Mouse (Mus musculus): Measurements from ENCODE around the gene Akap13. TPM values are rescaled to one million over a fixed set of nuclear protein-coding genes. Genes with fewer than 3 reads are reported as not detected.
A peak's percentile ranks its signal among the peaks of the same experiment; 100 is the strongest.

Akap13 gene
- polyA plus RNA-seq, 1 experiment from 2014 or later: 66.3 TPM

DNA sequence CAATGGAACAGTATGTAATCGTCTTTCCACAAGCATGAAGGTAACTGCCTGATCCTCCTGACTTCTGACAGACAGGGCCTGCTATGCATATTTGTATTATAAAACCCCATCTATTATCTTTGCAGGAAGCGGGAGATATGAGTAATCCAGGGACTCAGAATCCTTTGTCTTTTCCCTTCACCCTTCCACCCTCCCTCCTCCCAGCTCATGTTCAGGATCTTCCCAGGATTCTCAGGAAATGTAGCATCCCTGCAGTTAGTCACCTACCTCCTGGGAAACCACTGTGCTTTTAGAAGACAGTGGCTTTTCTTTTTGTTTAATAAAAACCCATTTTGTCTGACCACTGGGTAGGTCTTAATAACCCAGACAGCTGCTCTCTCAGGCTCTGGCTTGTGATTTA is 256.1 kb downstream of the Akap13 start:
- H3K36me3 ChIP-seq (ENCODE audit: inconsistent target): peaks cover 18% of the 10 kb centered on the region
- 93% methylated on average over 2 of the region's 2 CpGs for WGBS (ENCODE audit: missing documents)
- peaks cover 97% of the 10 kb centered on the region for H3K79me2 ChIP-seq (ENCODE audit: inconsistent target)
- no peak overlapping the region for H3K27ac ChIP-seq
- H3K4me3 ChIP-seq (ENCODE audit: inconsistent target): no peak overlapping the region

GRCm38 (mm10) chr7:75712808-75713207 is 257.5 kb downstream of the Akap13 start:
- H3K36me3 ChIP-seq (ENCODE audit: inconsistent target): peaks cover 5% of the 10 kb centered on the region; the same call in 1 of the 2 replicates
- H3K4me3 ChIP-seq (ENCODE audit: inconsistent target): no peak overlapping the region
- no peak overlapping the region for H3K27ac ChIP-seq
- WGBS (ENCODE audit: missing documents): 83% methylated on average over 2 of the region's 2 CpGs
- peaks cover 97% of the 10 kb centered on the region for H3K79me2 ChIP-seq (ENCODE audit: inconsistent target)

- WGBS (ENCODE audit: missing documents): 93% methylated on average over 5 of the region's 5 CpGs
- Histone ChIP-seq H3K27ac (no peak overlapping the region), H3K79me2 (ENCODE audit: inconsistent target) (peaks cover 91% of the 10 kb centered on the region), H3K36me3 (ENCODE audit: inconsistent target) (peaks cover 12% of the 10 kb centered on the region), H3K4me3 (ENCODE audit: inconsistent target) (no peak overlapping the region)
These were observed 258.6 kb downstream of the Akap13 start for GRCm38 (mm10) chr7:75713959-75714358.

- WGBS (ENCODE audit: missing documents): 89% methylated on average over 4 of the region's 4 CpGs
- no peak overlapping the region for H3K4me3 ChIP-seq (ENCODE audit: inconsistent target)
- H3K36me3 ChIP-seq (ENCODE audit: inconsistent target): peaks cover 16% of the 10 kb centered on the region
- peaks cover 84% of the 10 kb centered on the region for H3K79me2 ChIP-seq (ENCODE audit: inconsistent target)
- no peak overlapping the region for H3K27ac ChIP-seq
These were observed 259.7 kb downstream of the Akap13 start for GRCm38 (mm10) chr7:75715026-75715425.

DNA sequence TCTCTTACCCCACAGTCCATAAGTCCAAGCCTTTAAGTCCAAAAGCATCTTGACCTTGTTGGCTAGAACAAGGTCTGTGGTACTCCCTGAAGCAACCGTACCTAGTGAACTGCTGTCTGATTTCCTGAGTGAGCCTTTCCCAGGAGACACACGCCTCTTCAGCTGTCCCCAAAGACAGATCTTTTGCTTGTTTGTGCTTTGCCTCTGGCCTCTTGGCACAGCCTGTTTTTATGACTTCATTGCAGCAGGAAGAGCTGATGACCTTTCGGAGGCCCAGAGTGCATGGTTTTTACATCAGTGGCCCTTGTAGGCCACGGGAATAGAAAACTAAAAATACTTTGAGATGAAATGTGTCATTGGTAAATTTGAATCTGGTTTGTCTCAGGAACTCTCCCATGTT is 260.6 kb downstream of the Akap13 start:
- 67% methylated on average over 4 of the region's 4 CpGs for WGBS (ENCODE audit: missing documents)
- Histone ChIP-seq H3K36me3 (ENCODE audit: inconsistent target) (peaks cover 21% of the 10 kb centered on the region), H3K27ac (peak overlapping the region; percentile 12; the same call in 1 of the 2 replicates), H3K79me2 (ENCODE audit: inconsistent target) (peaks cover 74% of the 10 kb centered on the region), H3K4me3 (ENCODE audit: inconsistent target) (no peak overlapping the region)

DNA sequence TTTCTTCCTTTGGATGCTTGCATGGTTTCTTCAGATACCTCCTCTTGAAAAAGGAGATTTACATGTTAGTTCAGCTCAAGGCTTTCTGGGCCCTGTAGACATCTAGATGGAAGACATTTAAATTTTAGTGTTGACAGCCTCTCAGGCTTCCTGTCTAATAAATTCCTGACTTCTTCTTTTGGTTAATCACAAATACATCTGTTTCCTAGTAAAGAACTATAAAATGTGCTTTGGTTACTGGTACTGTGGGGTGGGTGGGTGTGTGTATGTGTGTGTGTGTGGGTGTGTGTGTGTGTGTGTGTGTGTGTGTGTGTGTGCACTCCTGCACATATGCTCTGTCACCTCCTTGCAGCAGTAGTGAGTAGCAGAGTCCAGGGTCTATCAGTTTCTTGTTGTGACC is 262.0 kb downstream of the Akap13 start:
- Histone ChIP-seq H3K36me3 (ENCODE audit: inconsistent target) (peaks cover 25% of the 10 kb centered on the region), H3K27ac (no peak overlapping the region), H3K79me2 (ENCODE audit: inconsistent target) (peaks cover 60% of the 10 kb centered on the region), H3K4me3 (ENCODE audit: inconsistent target) (no peak overlapping the region)

- WGBS (ENCODE audit: missing documents): 95% methylated on average over 4 of the region's 4 CpGs
- Histone ChIP-seq H3K27ac (no peak overlapping the region), H3K36me3 (ENCODE audit: inconsistent target) (peaks cover 55% of the 10 kb centered on the region)
These were observed 266.0 kb downstream of the Akap13 start for GRCm38 (mm10) chr7:75721302-75721701.

GRCm38 (mm10) chr7:75724012-75724411 is 268.7 kb downstream of the Akap13 start:
- no peaks in the 10 kb centered on the region; the same call in 1 of the 2 replicates for H3K79me2 ChIP-seq (ENCODE audit: inconsistent target)
- no peak overlapping the region for H3K27ac ChIP-seq
- 62% methylated on average over 1 of the region's 1 CpGs for WGBS (ENCODE audit: missing documents)
- H3K36me3 ChIP-seq (ENCODE audit: inconsistent target): peaks cover 74% of the 10 kb centered on the region
- no peak overlapping the region for H3K4me3 ChIP-seq (ENCODE audit: inconsistent target)

More at GRCm38 (mm10) chr7:75721302-75721701, 266.0 kb downstream of the Akap13 start:
- H3K79me2 ChIP-seq (ENCODE audit: inconsistent target): peaks cover 21% of the 10 kb centered on the region
- H3K4me3 ChIP-seq (ENCODE audit: inconsistent target): no peak overlapping the region

- WGBS (ENCODE audit: missing documents): 11% methylated on average over 6 of the region's 6 CpGs
- peaks cover 84% of the 10 kb centered on the region for H3K36me3 ChIP-seq (ENCODE audit: inconsistent target)
- H3K79me2 ChIP-seq (ENCODE audit: inconsistent target): no peaks in the 10 kb centered on the region
- no peak overlapping the region for H3K27ac ChIP-seq
- H3K4me3 ChIP-seq (ENCODE audit: inconsistent target): no peak overlapping the region
These were observed 270.6 kb downstream of the Akap13 start for GRCm38 (mm10) chr7:75725899-75726298.

GRCm38 (mm10) chr7:75726867-75727266 is 271.5 kb downstream of the Akap13 start:
- Histone ChIP-seq H3K36me3 (ENCODE audit: inconsistent target) (peaks cover 84% of the 10 kb centered on the region), H3K79me2 (ENCODE audit: inconsistent target) (no peaks in the 10 kb centered on the region), H3K27ac (no peak overlapping the region), H3K4me3 (ENCODE audit: inconsistent target) (no peak overlapping the region)
- WGBS (ENCODE audit: missing documents): 91% methylated on average over 9 of the region's 9 CpGs

DNA sequence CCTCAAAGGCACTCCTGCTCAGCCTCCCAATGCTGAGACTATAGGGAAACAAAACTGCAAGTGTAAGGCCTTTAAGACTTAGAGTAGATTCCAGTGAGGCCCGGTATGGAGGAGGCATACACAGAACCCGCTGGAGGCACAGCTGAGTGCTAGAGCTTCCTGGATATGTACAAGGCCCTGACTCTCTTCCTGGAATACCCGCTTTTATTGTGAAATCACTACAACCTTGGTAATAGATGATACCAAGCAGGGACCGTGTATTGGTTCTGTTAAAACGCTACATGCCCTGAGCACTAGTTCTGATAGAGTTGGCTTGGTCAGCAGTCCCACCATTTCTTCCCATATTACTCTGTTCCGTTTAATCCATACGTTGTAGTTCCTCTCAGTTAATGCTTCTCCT is 274.3 kb downstream of the Akap13 start:
- 92% methylated on average over 7 of the region's 7 CpGs for WGBS (ENCODE audit: missing documents)

DNA sequence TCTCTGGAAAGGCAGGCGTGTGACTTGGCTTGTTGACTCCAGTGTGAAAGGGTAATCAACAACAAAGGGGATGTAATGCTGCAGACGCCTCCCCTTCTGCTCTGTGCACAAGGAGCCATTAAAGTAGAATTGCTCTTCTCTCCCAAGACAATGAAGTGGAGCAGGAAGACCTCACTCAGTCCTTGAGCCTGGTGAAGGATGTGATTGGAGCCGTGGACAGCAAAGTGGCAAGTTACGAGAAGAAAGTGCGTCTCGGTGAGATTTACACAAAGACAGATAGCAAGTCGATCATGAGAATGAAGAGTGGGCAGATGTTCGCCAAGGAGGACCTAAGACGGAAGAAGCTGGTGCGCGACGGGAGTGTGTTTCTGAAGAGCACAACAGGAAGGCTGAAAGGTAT is 274.9 kb downstream of the Akap13 start:
- H3K4me3 ChIP-seq (ENCODE audit: inconsistent target): no peak overlapping the region
- 88% methylated on average over 12 of the region's 12 CpGs for WGBS (ENCODE audit: missing documents)
- no peak overlapping the region for H3K27ac ChIP-seq
- H3K36me3 ChIP-seq (ENCODE audit: inconsistent target): peaks cover 90% of the 10 kb centered on the region
- H3K79me2 ChIP-seq (ENCODE audit: inconsistent target): no peaks in the 10 kb centered on the region

More for the DNA sequence above, 274.3 kb downstream of the Akap13 start:
- Histone ChIP-seq H3K36me3 (ENCODE audit: inconsistent target) (peaks cover 89% of the 10 kb centered on the region), H3K4me3 (ENCODE audit: inconsistent target) (no peak overlapping the region), H3K27ac (no peak overlapping the region), H3K79me2 (ENCODE audit: inconsistent target) (no peaks in the 10 kb centered on the region)

DNA sequence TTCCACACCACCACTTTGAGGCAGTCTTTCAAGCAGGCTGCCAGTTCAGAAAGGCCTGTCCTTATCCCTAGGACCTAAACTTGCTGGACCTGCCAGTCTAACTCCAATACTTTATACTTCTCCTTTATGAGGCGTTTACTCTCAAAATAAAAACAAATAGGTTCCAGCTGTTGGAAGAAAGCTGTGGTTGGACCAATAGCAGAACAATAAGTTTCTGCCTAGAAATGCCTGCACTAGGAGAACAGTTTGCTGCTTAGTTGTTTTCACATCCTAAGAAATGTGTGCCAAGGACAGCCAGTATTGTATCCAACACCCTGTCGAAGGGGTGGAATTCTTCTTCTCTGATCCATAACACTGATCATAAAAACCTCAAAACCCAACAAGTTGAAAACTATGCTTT is 276.6 kb downstream of the Akap13 start:
- WGBS (ENCODE audit: missing documents): 89% methylated on average over 2 of the region's 2 CpGs
- Histone ChIP-seq H3K79me2 (ENCODE audit: inconsistent target) (no peaks in the 10 kb centered on the region), H3K36me3 (ENCODE audit: inconsistent target) (peaks cover 90% of the 10 kb centered on the region), H3K4me3 (ENCODE audit: inconsistent target) (no peak overlapping the region), H3K27ac (no peak overlapping the region)

DNA sequence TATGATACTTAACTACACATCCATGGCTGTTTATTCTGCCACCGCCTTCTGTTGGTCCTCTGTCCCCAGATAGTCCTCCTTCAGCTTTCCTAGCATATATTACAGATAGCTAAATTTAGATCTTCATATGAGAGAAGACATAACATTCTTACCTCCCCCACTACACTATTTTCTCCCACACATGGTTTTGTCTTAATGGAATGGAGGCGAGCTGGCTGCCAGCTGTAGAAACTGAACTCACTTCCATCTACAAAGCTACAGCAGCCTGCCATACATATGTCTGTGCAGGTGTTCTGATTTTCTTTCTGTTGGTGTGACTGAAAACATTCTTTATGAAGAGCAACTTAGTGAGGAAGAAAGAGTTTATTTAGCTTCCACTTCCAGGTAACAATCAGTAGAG is 277.8 kb downstream of the Akap13 start:
- Histone ChIP-seq H3K4me3 (ENCODE audit: inconsistent target) (no peak overlapping the region), H3K36me3 (ENCODE audit: inconsistent target) (peaks cover 90% of the 10 kb centered on the region), H3K79me2 (ENCODE audit: inconsistent target) (no peaks in the 10 kb centered on the region), H3K27ac (no peak overlapping the region)
- WGBS (ENCODE audit: missing documents): 93% methylated on average over 2 of the region's 2 CpGs

DNA sequence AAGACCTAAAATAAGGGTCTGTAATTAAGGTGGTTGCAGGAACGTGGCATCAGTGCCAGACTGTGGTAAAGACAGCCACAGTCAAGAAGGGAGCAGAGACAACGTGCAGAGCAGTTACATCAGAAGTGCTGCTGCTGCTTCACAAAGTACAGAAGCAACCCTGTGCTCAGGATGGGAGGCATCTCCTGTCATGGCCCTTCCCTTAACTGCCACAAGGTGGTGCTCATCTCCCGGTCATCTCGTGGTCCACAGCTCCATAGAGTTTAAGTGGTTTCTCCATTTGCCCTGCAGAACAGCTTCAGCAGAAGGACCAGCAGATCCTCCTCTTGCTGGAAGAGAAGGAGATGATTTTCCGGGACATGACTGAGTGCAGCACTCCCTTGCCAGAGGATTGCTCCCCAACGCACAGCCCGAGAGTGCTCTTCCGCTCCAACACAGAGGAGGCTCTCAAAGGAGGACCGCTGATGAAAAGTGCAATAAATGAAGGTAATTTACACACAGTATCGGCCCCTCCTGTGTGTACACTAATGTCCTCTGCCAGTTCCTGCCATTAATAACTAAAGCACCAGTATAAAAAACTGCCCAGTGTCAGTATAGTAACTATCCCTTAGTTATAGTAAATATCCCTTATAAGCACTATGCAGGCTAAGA is 283.9 kb downstream of the Akap13 start:
- Histone ChIP-seq H3K27ac (no peak overlapping the region), H3K79me2 (ENCODE audit: inconsistent target) (no peaks in the 10 kb centered on the region), H3K36me3 (ENCODE audit: inconsistent target) (peaks cover 91% of the 10 kb centered on the region), H3K4me3 (ENCODE audit: inconsistent target) (no peak overlapping the region)
- 65% methylated on average over 10 of the region's 10 CpGs for WGBS (ENCODE audit: missing documents)

GRCm38 (mm10) chr7:75744528-75744927 is 289.2 kb downstream of the Akap13 start:
- WGBS (ENCODE audit: missing documents): 86% methylated on average over 2 of the region's 2 CpGs

More at GRCm38 (mm10) chr7:75744528-75744927, 289.2 kb downstream of the Akap13 start:
- Histone ChIP-seq H3K27ac (no peak overlapping the region), H3K36me3 (ENCODE audit: inconsistent target) (peaks cover 83% of the 10 kb centered on the region), H3K79me2 (ENCODE audit: inconsistent target) (no peaks in the 10 kb centered on the region), H3K4me3 (ENCODE audit: inconsistent target) (no peak overlapping the region)

Data from macrophage (primary cell).